Mouse (Mus musculus) lung, adult 2 months (tissue): ENCODE measurements around the gene Parp1.

Experiments
- CTCF ChIP-seq: fragments of 200-500 bp; IDR thresholded peaks from 2 replicates; pipeline ENCODE4 v1.5.1; 2011; ENCODE audit warnings: mild to moderate bottlenecking, low read length, control low read depth; ENCODE audit not compliant: insufficient read depth
- POLR2A ChIP-seq: fragments of 200-500 bp; IDR thresholded peaks from 2 replicates; pipeline ENCODE4 v1.6.1; 2011; ENCODE audit warnings: low read depth, mild to moderate bottlenecking, control low read depth, low read length, borderline replicate concordance; ENCODE audit errors: extremely low read depth

DNA sequence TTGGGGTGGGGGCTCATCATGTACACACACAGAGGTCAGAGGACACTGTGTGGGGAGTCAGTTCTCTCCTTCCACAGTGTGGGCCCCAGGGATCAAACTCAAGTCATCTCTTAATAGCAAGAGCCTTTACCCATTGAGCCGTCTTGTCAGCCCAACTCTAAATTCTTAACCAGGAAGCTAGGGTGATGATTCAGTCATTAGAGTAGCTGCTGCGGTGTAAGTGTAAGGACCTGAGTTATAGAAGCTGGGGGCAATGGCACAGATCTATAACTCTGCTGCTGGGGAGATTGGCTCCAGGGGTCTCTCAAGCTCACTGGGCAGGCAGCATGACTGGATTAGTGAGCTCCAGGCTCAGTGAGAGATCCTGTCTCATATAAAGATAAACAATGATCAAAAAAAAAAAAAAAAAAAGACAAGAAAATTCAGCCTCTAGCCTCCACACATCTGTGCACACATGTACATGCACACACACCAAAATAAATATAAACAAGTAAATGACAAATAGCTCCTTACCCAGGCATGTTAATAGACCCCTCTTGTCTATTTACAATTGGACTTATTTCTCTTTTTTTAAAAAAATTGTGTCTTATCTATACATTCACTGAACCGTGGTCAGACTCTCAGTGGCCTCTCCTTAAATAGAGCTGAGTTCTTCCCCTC is 25.9 kb upstream of the Parp1 start:
- TF ChIP-seq POLR2A = no peak
- no peak for TF ChIP-seq CTCF
